Mouse (Mus musculus): ENCODE results near the gene Atxn10. TPM values are rescaled to one million over a fixed set of nuclear protein-coding genes. Genes with fewer than 3 reads are reported as not detected.

Gene Atxn10
- total RNA-seq, 2 experiments from 2014 or later: 24.4 to 31.6 TPM

DNA sequence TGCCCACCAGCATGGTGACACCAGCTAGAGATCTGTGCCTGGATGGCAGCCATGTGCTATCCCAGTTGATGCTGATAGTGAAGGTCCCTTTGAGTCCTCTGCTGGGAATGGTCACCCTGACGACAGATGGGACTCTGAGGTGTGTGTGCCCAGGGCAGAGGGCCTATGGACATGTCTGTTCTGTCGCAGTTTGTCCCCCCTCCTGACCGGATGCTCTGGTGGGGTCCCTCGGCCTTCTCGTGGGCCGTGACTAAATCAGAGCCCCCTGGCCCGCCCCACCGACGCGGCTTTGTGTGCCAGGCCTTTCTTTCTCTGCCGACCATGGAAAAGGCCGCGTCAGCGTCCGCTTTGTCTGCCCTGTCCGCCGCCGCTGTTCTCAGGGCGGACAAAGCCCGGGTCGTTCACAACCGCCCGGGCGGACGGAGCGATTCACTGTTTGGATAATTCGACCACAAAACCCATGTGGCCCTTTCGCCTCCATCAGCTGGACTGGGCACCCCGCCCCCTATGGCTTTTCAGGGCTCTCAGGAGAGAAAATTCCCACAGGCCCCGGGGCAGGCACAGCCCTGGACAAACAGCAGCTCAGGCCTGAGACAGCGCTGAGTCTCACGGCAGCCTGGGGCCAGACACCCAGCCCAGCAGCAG is 171.4 kb downstream of the Atxn10 start:
- intact Hi-C loops (cut with DNase I): no loop called here
- no peak for DNase-seq

Other genes starting within 250 kb of the Atxn10 start
- not detected for gene Smc1b, start 204.3 kb upstream of the Atxn10 start, total RNA-seq (2021)
- not detected for gene Ribc2, start 204.2 kb upstream of the Atxn10 start, total RNA-seq (2021)
- 1 to 10 TPM; 4.8 to 5.7 TPM for gene Fbln1, start 130.3 kb upstream of the Atxn10 start, total RNA-seq (2021)
- gene 7530416G11Rik, start 167.0 kb downstream of the Atxn10 start, total RNA-seq (2021): not detected
- gene Wnt7b, start 246.2 kb downstream of the Atxn10 start, total RNA-seq (2021): not detected

Measured in gastrocnemius, postnatal 36 days (tissue).